Mouse (Mus musculus) CH12.LX (cell line): Measurements from ENCODE around the gene Lipe. TPM values are rescaled to one million over a fixed set of nuclear protein-coding genes. Genes with fewer than 3 reads are reported as not detected.

Experiments used
- DNase-seq: peaks from one replicate; pipeline ENCODE4 v3.0.0-alpha.2; 2013; ENCODE audit errors: extremely low read depth
- H3K27ac ChIP-seq: 2 replicates; pipeline ENCODE4 v1.5.1; 2012; ENCODE audit warnings: low read depth, mild to moderate bottlenecking, control low read depth, moderate library complexity; ENCODE audit not compliant: insufficient read depth
- H3K27me3 ChIP-seq: replicated peaks from 2 replicates; pipeline ENCODE3; 2012; ENCODE audit warnings: inconsistent platforms
- H3K36me3 ChIP-seq, 2 experiments: replicated peaks in 1 of 2; 2 replicates each; pipeline versions ENCODE3 to v1.6.1; 2012; ENCODE audit warnings: inconsistent platforms in 1 of 2, low read length in 1 of 2, mild to moderate bottlenecking in 1 of 2, mixed read lengths in 1 of 2, moderate library complexity in 1 of 2; ENCODE audit not compliant: control insufficient read depth in 1 of 2, insufficient read depth in 1 of 2
- H3K4me1 ChIP-seq, 2 experiments: 2 replicates each; pipeline ENCODE4 v1.6.1; 2012; ENCODE audit warnings: inconsistent platforms in 1 of 2, moderate library complexity in 1 of 2; ENCODE audit not compliant: insufficient read depth in 2 of 2, control insufficient read depth in 1 of 2
- H3K4me2 ChIP-seq: 2 replicates; pipeline ENCODE4 v1.6.1; 2012; ENCODE audit warnings: low read depth, mild to moderate bottlenecking, control low read depth; ENCODE audit not compliant: poor library complexity, insufficient read depth, severe bottlenecking
- H3K4me3 ChIP-seq, 3 experiments: fragments of 150-350 bp in 1 of 3; sonication (generic) in 1 of 3; replicated peaks in 1 of 3; 2 replicates each; pipeline versions ENCODE3 to v1.5.1; 2011 to 2012; ENCODE audit warnings: low read depth in 2 of 3, low read length in 2 of 3, mild to moderate bottlenecking in 2 of 3, moderate library complexity in 2 of 3, control low read depth in 1 of 3, improper control_type of control experiment in 1 of 3, inconsistent platforms in 1 of 3, mixed read lengths in 1 of 3; ENCODE audit not compliant: poor library complexity in 1 of 3
- H3K79me2 ChIP-seq: replicated peaks from 2 replicates; pipeline ENCODE4 v1.6.1; 2012; ENCODE audit warnings: mild to moderate bottlenecking, moderate library complexity; ENCODE audit not compliant: control insufficient read depth, poor library complexity, insufficient read depth, severe bottlenecking; ENCODE audit errors: extremely low read depth
- H3K9ac ChIP-seq: 2 replicates; pipeline ENCODE4 v1.6.1; 2012; ENCODE audit warnings: low read depth, mild to moderate bottlenecking, control low read depth, moderate library complexity; ENCODE audit not compliant: insufficient read depth
- H3K9me3 ChIP-seq: replicated peaks from 2 replicates; pipeline ENCODE3; 2012; ENCODE audit warnings: low read length, inconsistent platforms, mixed read lengths
- CHD1 ChIP-seq: IDR thresholded peaks from 2 replicates; pipeline ENCODE4 v1.6.1; 2012; ENCODE audit warnings: low read depth, low read length, improper control_type of control experiment, inconsistent platforms
- E2F4 ChIP-seq: IDR thresholded peaks from 2 replicates; pipeline ENCODE4 v1.6.1; 2011; ENCODE audit warnings: low read depth, low read length, improper control_type of control experiment; ENCODE audit not compliant: insufficient replicate concordance
- ELF1 ChIP-seq: IDR thresholded peaks from 2 replicates; pipeline ENCODE4 v1.6.1; 2014; ENCODE audit warnings: low read depth, mild to moderate bottlenecking, inconsistent platforms, low read length, improper control_type of control experiment
- EP300 ChIP-seq: IDR thresholded peaks from 2 replicates; pipeline ENCODE4 v1.6.1; 2011; ENCODE audit warnings: low read length, improper control_type of control experiment
- ETS1 ChIP-seq: conservative IDR thresholded peaks from 2 replicates; pipeline ENCODE4 v1.6.1; 2012; ENCODE audit warnings: low read depth, mild to moderate bottlenecking, inconsistent platforms, low read length, improper control_type of control experiment, moderate library complexity
- GABPA ChIP-seq: IDR thresholded peaks from 2 replicates; pipeline ENCODE4 v1.6.1; 2012; ENCODE audit warnings: low read depth, low read length, improper control_type of control experiment, inconsistent platforms; ENCODE audit not compliant: insufficient replicate concordance
- IRF4 ChIP-seq: IDR thresholded peaks from 2 replicates; pipeline ENCODE4 v1.6.1; 2014; ENCODE audit warnings: low read depth, mild to moderate bottlenecking, inconsistent platforms, low read length, improper control_type of control experiment
- JUN ChIP-seq: IDR thresholded peaks from 2 replicates; pipeline ENCODE4 v1.6.1; 2011; ENCODE audit warnings: low read depth, mild to moderate bottlenecking, low read length, improper control_type of control experiment, moderate library complexity; ENCODE audit not compliant: insufficient read depth
- JUND ChIP-seq: conservative IDR thresholded peaks from 2 replicates; pipeline ENCODE4 v1.6.1; 2011; ENCODE audit warnings: low read depth, low read length, improper control_type of control experiment
- MAFK ChIP-seq: IDR thresholded peaks from 2 replicates; pipeline ENCODE4 v1.6.1; 2011; ENCODE audit warnings: low read length, improper control_type of control experiment; ENCODE audit not compliant: insufficient replicate concordance
- MAX ChIP-seq: IDR thresholded peaks from 2 replicates; pipeline ENCODE4 v1.6.1; 2011; ENCODE audit warnings: low read length, improper control_type of control experiment
- MAZ ChIP-seq: IDR thresholded peaks from 2 replicates; pipeline ENCODE4 v1.6.1; 2012; ENCODE audit warnings: low read depth, mild to moderate bottlenecking, inconsistent platforms, low read length, improper control_type of control experiment, moderate library complexity
- MYC ChIP-seq: IDR thresholded peaks from 2 replicates; pipeline ENCODE4 v1.6.1; 2011; ENCODE audit warnings: low read depth, mild to moderate bottlenecking, improper control_type of control experiment, low read length
- NELFE ChIP-seq: IDR thresholded peaks from 2 replicates; pipeline ENCODE4 v1.6.1; 2011; ENCODE audit warnings: low read depth, low read length, improper control_type of control experiment
- NRF1 ChIP-seq: IDR thresholded peaks from 2 replicates; pipeline ENCODE4 v1.6.1; 2014; ENCODE audit warnings: low read depth, mild to moderate bottlenecking, inconsistent platforms, low read length, improper control_type of control experiment, moderate library complexity
- PAX5 ChIP-seq: IDR thresholded peaks from 2 replicates; pipeline ENCODE4 v1.6.1; 2012; ENCODE audit warnings: low read length, inconsistent platforms, mixed read lengths
- POLR2AphosphoS2 ChIP-seq: IDR thresholded peaks from 2 replicates; pipeline ENCODE4 v1.6.1; 2011; ENCODE audit warnings: low read depth, low read length, improper control_type of control experiment
- RAD21 ChIP-seq: IDR thresholded peaks from 2 replicates; pipeline ENCODE4 v1.6.1; 2011; ENCODE audit warnings: low read depth, mild to moderate bottlenecking, low read length, improper control_type of control experiment, moderate library complexity
- RCOR1 ChIP-seq: conservative IDR thresholded peaks from 2 replicates; pipeline ENCODE4 v1.6.1; 2012; ENCODE audit warnings: low read depth, mild to moderate bottlenecking, inconsistent platforms, low read length, improper control_type of control experiment
- SIN3A ChIP-seq: IDR thresholded peaks from 2 replicates; pipeline ENCODE4 v1.6.1; 2012; ENCODE audit warnings: low read length, improper control_type of control experiment, inconsistent platforms
- SMC3 ChIP-seq: IDR thresholded peaks from 2 replicates; pipeline ENCODE4 v1.6.1; 2011; ENCODE audit warnings: low read depth, low read length, improper control_type of control experiment
- TBP ChIP-seq: conservative IDR thresholded peaks from 2 replicates; pipeline ENCODE4 v1.6.1; 2011; ENCODE audit warnings: low read depth, low read length, improper control_type of control experiment
- USF1 ChIP-seq: IDR thresholded peaks from 2 replicates; pipeline ENCODE4 v1.6.1; 2014; ENCODE audit warnings: low read depth, mild to moderate bottlenecking, inconsistent platforms, low read length, improper control_type of control experiment
- USF2 ChIP-seq: conservative IDR thresholded peaks from 2 replicates; pipeline ENCODE4 v1.6.1; 2011; ENCODE audit warnings: low read depth, low read length, improper control_type of control experiment
- ZC3H11A ChIP-seq: IDR thresholded peaks from 2 replicates; pipeline ENCODE4 v1.6.1; 2012; ENCODE audit warnings: low read depth, mild to moderate bottlenecking, inconsistent platforms, low read length, improper control_type of control experiment
- ZMIZ1 ChIP-seq: IDR thresholded peaks from 2 replicates; pipeline ENCODE4 v1.6.1; 2012; ENCODE audit warnings: low read depth, mild to moderate bottlenecking, inconsistent platforms, low read length, improper control_type of control experiment
- ZNF384 ChIP-seq: IDR thresholded peaks from 2 replicates; pipeline ENCODE4 v1.6.1; 2012; ENCODE audit warnings: low read depth, low read length, improper control_type of control experiment, inconsistent platforms
- dilution Hi-C: fragments of 300-500 bp; cut with MboI; formaldehyde crosslinking; loops from 2 replicates; pipeline ENCODE4 v1.14.3; 2020; ENCODE audit warnings: low sequenced_read_pairs; ENCODE audit not compliant: extremely low pct_unique_long_range_greater_than_20kb, extremely low pct_ligation_motif_present
- in situ Hi-C: fragments of 300-500 bp; cut with MboI; formaldehyde crosslinking; loops from 3 replicates; pipeline ENCODE4 v1.14.3; 2019; ENCODE audit warnings: low sequenced_read_pairs, low pct_ligation_motif_present, low pct_unique_long_range_greater_than_20kb, mixed read lengths
- polyA plus RNA-seq: library from polyadenylated mRNA; unstranded; fragments of >175 nt; gene quantifications from 2 replicates; pipeline ENCODE4 v1.2.1, GENCODE M21; 2012; ENCODE audit warnings: low read depth; ENCODE audit not compliant: insufficient read length
- total RNA-seq, 2 experiments: library from RNA; depleted of rRNA; stranded (reverse); fragments of 300-350 nt in 1 of 2; fragments of >200 nt in 1 of 2; gene quantifications; 2 replicates each; pipeline ENCODE4 v1.2.3; 2012 to 2014

The Lipe gene
- total and polyA plus RNA-seq, 3 experiments = 2.8 to 5.9 (median 3.4) TPM

DNA sequence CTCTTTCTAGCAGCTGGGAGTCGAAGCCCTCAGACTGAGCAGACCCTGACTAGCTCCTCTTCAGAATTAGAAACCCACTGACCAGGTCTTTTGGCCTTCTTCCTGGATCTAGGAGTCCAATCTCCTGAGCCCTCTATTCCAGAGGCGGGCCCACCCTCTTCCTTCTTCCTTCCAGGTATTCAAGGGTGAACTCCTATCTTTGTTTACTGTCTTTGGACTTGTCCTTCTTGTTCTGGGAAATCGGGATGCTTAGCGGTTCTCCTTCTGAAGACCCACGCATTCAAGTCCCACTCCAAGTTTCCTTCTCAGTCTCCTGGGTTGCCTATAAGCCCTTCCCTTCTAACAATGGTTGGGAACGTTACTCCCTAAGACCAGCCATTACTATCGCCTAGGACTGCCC, 9.6 kb downstream of the Lipe start:
- dilution Hi-C loops (no loop called here), in situ Hi-C loops (no loop called here)
- peaks cover 22 to 35% of the 10 kb centered on the region in 2 experiments for H3K4me1 ChIP-seq

DNA sequence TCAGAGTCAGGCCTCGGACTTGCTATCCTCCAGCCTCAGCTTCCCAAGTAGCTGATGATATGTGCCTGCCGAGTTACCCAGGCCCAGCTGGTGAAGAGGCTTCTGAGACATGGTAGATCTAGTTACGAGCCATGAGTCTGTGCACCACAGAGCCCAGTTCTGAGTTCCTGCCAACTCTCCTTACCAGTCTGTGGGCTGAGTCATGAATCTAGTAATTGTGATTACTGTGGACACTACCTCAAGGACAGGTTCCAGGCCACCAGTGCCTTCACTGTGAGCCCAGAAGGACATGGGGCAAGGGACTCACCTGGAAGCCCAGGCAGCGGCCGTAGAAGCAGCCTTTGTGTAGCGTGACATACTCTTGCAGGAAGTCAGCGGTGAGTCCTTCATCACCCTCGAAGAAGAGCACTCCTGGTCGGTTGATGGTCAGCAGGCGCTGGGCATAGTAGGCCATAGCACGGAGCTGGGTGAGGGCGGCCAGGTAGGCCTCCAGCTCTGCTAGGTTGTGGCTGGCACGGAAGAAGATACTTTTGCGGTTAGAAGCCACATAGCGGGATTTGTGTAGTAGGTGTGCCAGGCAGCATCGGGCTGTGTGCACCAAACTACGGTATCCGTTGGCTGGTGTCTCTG, 10.6 kb downstream of the Lipe start:
- DNase-seq = no peak
- Histone ChIP-seq H3K4me3 (no peak overlapping the region), H3K4me2 (no peak overlapping the region), H3K4me1 (peaks cover 19 to 32% of the 10 kb centered on the region in 2 experiments), H3K79me2 (no peaks in the 10 kb centered on the region), H3K9me3 (no peaks in the 10 kb centered on the region), H3K27ac (no peak overlapping the region), H3K9ac (no peak overlapping the region), H3K36me3 (peaks cover 19 to 56% of the 10 kb centered on the region in 2 experiments), H3K27me3 (no peaks in the 10 kb centered on the region)
- dilution Hi-C loops (no loop called here), in situ Hi-C loops (no loop called here)
- no peak for TF ChIP-seq JUND
- no peak for TF ChIP-seq ZNF384
- no peak for TF ChIP-seq RCOR1
- no peak for TF ChIP-seq MAX
- no peak for TF ChIP-seq USF2
- no peak for TF ChIP-seq EP300
- TF ChIP-seq E2F4 = no peak
- TF ChIP-seq PAX5 = no peak
- TF ChIP-seq ETS1 = no peak
- TF ChIP-seq RAD21 = no peak
- no peak for TF ChIP-seq SMC3
- TF ChIP-seq USF1 = no peak
- no peak for TF ChIP-seq SIN3A
- no peak for TF ChIP-seq POLR2AphosphoS2
- no peak for TF ChIP-seq NELFE
- no peak for TF ChIP-seq TBP
- TF ChIP-seq GABPA = no peak
- TF ChIP-seq NRF1 = no peak
- no peak for TF ChIP-seq JUN

More for the DNA sequence above, 9.6 kb downstream of the Lipe start:
- no peak for TF ChIP-seq USF1
- TF ChIP-seq SMC3 = no peak
- TF ChIP-seq MAFK = no peak
- TF ChIP-seq USF2 = no peak
- no peak for TF ChIP-seq MYC
- no peak for TF ChIP-seq MAZ
- TF ChIP-seq IRF4 = no peak
- TF ChIP-seq ZC3H11A = no peak
- TF ChIP-seq CHD1 = no peak
- TF ChIP-seq E2F4 = no peak
- TF ChIP-seq ELF1 = no peak
- TF ChIP-seq ETS1 = no peak
- no peak for TF ChIP-seq NELFE
- no peak for TF ChIP-seq SIN3A
- no peak for TF ChIP-seq ZMIZ1
- H3K27me3 ChIP-seq = no peaks in the 10 kb centered on the region
- H3K27ac ChIP-seq = no peak overlapping the region
- H3K4me2 ChIP-seq = no peak overlapping the region
- H3K9me3 ChIP-seq = no peaks in the 10 kb centered on the region
- peaks cover 11 to 46% of the 10 kb centered on the region in 2 experiments for H3K36me3 ChIP-seq
- H3K9ac ChIP-seq = no peak overlapping the region
- no peak for DNase-seq
- H3K4me3 ChIP-seq = no peak overlapping the region
- no peaks in the 10 kb centered on the region for H3K79me2 ChIP-seq
